ENCODE assay signal across 26 mouse cellular contexts in genomic region chr17:44605749-44606148, GRCm38 (mm10).
"Had no signal": no experiment of that assay in that cellular context is flagged by ENCODE, and none has a peak within 500 bp of the region (broad histone marks: within the 10 kb centered on the region; RNA-seq: fewer than 3 reads in every experiment).

No protein-coding gene starts in this region.

- H3K9me3 ChIP-seq: embryonic facial prominence, embryonic 12.5 days; embryonic facial prominence, embryonic 13.5 days; embryonic facial prominence, embryonic 15.5 days; forebrain, embryonic 10.5 days; forebrain, embryonic 12.5 days; forebrain, embryonic 13.5 days; forebrain, embryonic 15.5 days; heart, embryonic 10.5 days had no signal

- H3K4me1 ChIP-seq: forebrain, embryonic 12.5 days; forebrain, embryonic 13.5 days; forebrain, embryonic 15.5 days; heart, embryonic 10.5 days had no signal

- DNase-seq: cerebellum, adult 8-10 months; cerebellum, adult 9-10 months; cerebellum, adult 9-11 months; cerebellum, postnatal 10 days; cerebellum, postnatal 14 days; cerebellum, postnatal 25 days; cerebellum, postnatal 36 days; embryo, embryonic 11 days; forebrain, postnatal 0 days; gastrocnemius, adult 2 months; gastrocnemius, postnatal 10 days; gastrocnemius, postnatal 14 days; gastrocnemius, postnatal 25 days; gastrocnemius, postnatal 36 days; heart, adult 18-20 months had no signal

- H3K4me2 ChIP-seq: embryonic facial prominence, embryonic 12.5 days; embryonic facial prominence, embryonic 13.5 days; embryonic facial prominence, embryonic 15.5 days; forebrain, embryonic 12.5 days; forebrain, embryonic 13.5 days; forebrain, embryonic 15.5 days had no signal

- ATAC-seq: forebrain, embryonic 13.5 days; forebrain, embryonic 14.5 days; forebrain, embryonic 15.5 days; forebrain, embryonic 16.5 days; forebrain, postnatal 0 days had no signal

- H3K27ac ChIP-seq: embryonic facial prominence, embryonic 12.5 days; embryonic facial prominence, embryonic 13.5 days; embryonic facial prominence, embryonic 15.5 days; forebrain, embryonic 10.5 days; forebrain, embryonic 12.5 days; forebrain, embryonic 13.5 days; forebrain, embryonic 15.5 days; gastrocnemius, adult 2 months; heart, embryonic 10.5 days had no signal

- H3K36me3 ChIP-seq: forebrain, embryonic 10.5 days; forebrain, embryonic 12.5 days; forebrain, embryonic 15.5 days; heart, embryonic 10.5 days had no signal

- H3K27me3 ChIP-seq: embryonic facial prominence, embryonic 13.5 days; embryonic facial prominence, embryonic 15.5 days; forebrain, embryonic 12.5 days; forebrain, embryonic 13.5 days; forebrain, embryonic 15.5 days had no signal

- H3K9ac ChIP-seq: embryonic facial prominence, embryonic 12.5 days; embryonic facial prominence, embryonic 13.5 days; embryonic facial prominence, embryonic 15.5 days; forebrain, embryonic 12.5 days; forebrain, embryonic 13.5 days; forebrain, embryonic 15.5 days; forebrain, postnatal 0 days had no signal

- H3K4me3 ChIP-seq: embryonic facial prominence, embryonic 12.5 days; embryonic facial prominence, embryonic 13.5 days; embryonic facial prominence, embryonic 15.5 days; erythroblast, embryonic 14.5 days; forebrain, embryonic 10.5 days; forebrain, embryonic 12.5 days; forebrain, embryonic 13.5 days; forebrain, embryonic 15.5 days; gastrocnemius, adult 2 months; heart, embryonic 10.5 days had no signal
